Mouse (Mus musculus): Measurements from ENCODE around the gene Gdpd4.

Gdpd4 gene

GRCm38 (mm10) chr7:98085314-98085713 is 165.6 kb downstream of the Gdpd4 start:
- DNase-seq (ENCODE audit: low spot score) = no peak

DNA sequence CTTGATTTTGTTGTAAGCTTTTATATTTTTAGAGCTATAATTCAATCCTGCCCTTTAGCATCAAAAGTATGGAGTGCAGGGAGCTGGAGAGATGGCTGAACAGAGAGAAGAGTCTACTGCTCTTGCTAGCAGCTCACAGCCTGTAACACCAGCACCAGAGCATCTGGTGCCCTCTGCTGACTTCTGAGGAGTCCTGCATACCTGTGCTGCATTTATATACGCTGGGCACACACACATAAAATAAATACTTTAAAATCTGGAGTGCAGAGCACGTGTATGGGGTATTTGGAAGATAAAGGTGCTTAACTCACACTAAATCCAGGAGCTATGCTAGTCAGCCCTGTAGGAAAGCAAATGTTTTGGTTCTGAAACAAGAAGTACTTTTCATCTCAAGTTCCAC is 166.6 kb downstream of the Gdpd4 start:
- DNase-seq (ENCODE audit: low spot score) = no peak

GRCm38 (mm10) chr7:98095852-98096251 is 176.1 kb downstream of the Gdpd4 start:
- no peak for DNase-seq (ENCODE audit: low spot score)

- DNase-seq (ENCODE audit: low spot score) = no peak
Observed at GRCm38 (mm10) chr7:98097557-98097956, 177.8 kb downstream of the Gdpd4 start.

Measured in ovary, postnatal 14 days (tissue).